Mouse (Mus musculus) ES-Bruce4 (cell line): ENCODE measurements around the gene Pym1. TPM values are rescaled to one million over a fixed set of nuclear protein-coding genes. Genes with fewer than 3 reads are reported as not detected.

Source experiments
- H3K27ac ChIP-seq: 2 replicates; pipeline ENCODE4 v1.5.1; 2012; ENCODE audit warnings: low read length, inconsistent platforms; ENCODE audit not compliant: insufficient read depth
- H3K27me3 ChIP-seq: 2 replicates; pipeline ENCODE4 v1.6.1; 2012; ENCODE audit warnings: mild to moderate bottlenecking, low read length, inconsistent platforms; ENCODE audit not compliant: control insufficient read depth, poor library complexity, insufficient read depth, severe bottlenecking
- H3K36me3 ChIP-seq: 2 replicates; pipeline ENCODE4 v1.6.1; 2012; ENCODE audit warnings: inconsistent platforms, mild to moderate bottlenecking, low read length, moderate library complexity; ENCODE audit not compliant: control insufficient read depth, poor library complexity, insufficient read depth, severe bottlenecking
- H3K4me1 ChIP-seq: one replicate; pipeline ENCODE4 v1.8.1; 2011; ENCODE audit warnings: low read length; ENCODE audit not compliant: control insufficient read depth, insufficient read depth
- H3K4me3 ChIP-seq: 2 replicates; pipeline ENCODE4 v1.5.1; 2011; ENCODE audit warnings: low read depth, mild to moderate bottlenecking, low read length
- H3K9ac ChIP-seq: 2 replicates; pipeline ENCODE4 v1.6.1; 2012; ENCODE audit warnings: low read depth, mild to moderate bottlenecking, inconsistent platforms; ENCODE audit not compliant: poor library complexity, severe bottlenecking
- H3K9me3 ChIP-seq: replicated peaks from 2 replicates; pipeline ENCODE4 v1.6.1; 2012; ENCODE audit warnings: mild to moderate bottlenecking, low read length, inconsistent platforms; ENCODE audit not compliant: control insufficient read depth, poor library complexity, insufficient read depth, severe bottlenecking
- CTCF ChIP-seq: IDR thresholded peaks from one replicate; pipeline ENCODE4 v1.8.1; 2011; ENCODE audit warnings: low read depth, low read length
- EP300 ChIP-seq: IDR thresholded peaks from 2 replicates; pipeline ENCODE4 v1.6.1; 2011; ENCODE audit warnings: low read depth, low read length; ENCODE audit not compliant: insufficient read depth
- POLR2A ChIP-seq: IDR thresholded peaks from one replicate; pipeline ENCODE4 v1.8.1; 2011; ENCODE audit warnings: low read length; ENCODE audit not compliant: insufficient read depth
- polyA plus RNA-seq: library from polyadenylated mRNA; stranded (reverse); fragments of >200 nt; gene quantifications from 2 replicates; pipeline ENCODE4 v1.2.4, GENCODE M21; 2011; ENCODE audit warnings: low read depth; ENCODE audit not compliant: missing spikeins, insufficient read depth, insufficient read length

Gene Pym1
- 53.8 and 56.0 TPM in 2 replicates for polyA plus RNA-seq

DNA sequence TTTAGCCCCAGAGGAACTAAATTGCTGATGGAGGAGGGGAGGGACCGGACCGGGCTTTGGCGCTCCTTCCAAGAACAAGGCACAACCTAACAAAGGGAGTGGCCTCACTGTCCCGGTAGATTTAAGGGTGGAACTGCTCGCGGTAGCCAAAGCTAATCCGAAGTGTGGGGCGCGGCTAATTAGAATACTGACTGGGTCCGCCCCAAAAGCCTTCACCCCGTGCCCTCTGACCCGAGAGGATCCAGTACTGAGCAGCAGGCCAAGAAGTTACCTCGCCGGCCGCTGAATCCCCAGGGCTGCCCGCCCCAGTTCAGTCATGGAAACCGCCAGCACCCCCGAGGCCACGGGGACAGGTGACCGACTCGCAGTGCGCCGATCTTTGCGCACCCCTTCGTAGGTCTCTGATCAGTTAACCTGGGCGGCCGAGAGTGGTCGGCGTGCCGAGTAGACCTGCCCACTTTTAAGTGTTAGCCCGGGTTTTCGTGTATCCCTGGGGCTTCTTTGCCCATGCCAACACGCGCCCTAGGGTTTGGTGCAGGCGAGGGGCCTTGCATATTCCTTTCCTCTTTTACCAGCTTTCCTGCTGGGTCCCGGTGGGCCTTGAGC is at the start of gene Pym1:
Pym1 (plus strand) TSS at position 244 of the 606 bp plus-strand sequence.
- Histone ChIP-seq H3K9me3 (no peaks in the 10 kb centered on the region), H3K27ac (peak within 1 kb of the TSS; percentile 97), H3K4me1 (peaks cover 1% of the 10 kb centered on the region), H3K9ac (peak within 1 kb of the TSS; percentile 97), H3K27me3 (no peaks in the 10 kb centered on the region), H3K4me3 (peak within 1 kb of the TSS; percentile 98), H3K36me3 (peaks cover 2% of the 10 kb centered on the region; the same call in 1 of the 2 replicates)
- no peak for TF ChIP-seq CTCF
- peak; percentile 34 for TF ChIP-seq POLR2A
- peak; percentile 71 for TF ChIP-seq EP300

DNA sequence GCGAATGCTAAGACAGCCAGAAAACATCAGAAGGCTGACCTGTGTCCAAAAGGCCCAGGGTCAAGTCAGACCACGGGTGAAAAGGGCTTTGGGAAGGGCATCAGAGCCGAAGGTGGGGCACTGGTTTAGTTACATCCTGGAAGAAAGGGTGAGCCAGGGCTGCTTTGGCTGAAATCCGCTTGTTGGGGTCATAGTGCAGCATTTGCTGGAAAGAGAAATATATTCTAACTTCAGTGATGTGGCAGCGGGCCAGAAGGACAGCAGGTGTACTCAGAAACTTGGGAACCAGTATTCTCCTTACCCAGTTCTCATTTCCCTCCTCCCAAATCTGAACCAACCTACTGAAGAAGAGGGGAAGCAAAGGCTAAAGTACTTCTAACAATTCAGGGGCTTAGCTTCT is 48.7 kb upstream of the Pym1 start:
- Histone ChIP-seq H3K4me1 (no peaks in the 10 kb centered on the region), H3K36me3 (peaks cover 51% of the 10 kb centered on the region), H3K27ac (no peak overlapping the region), H3K4me3 (no peak overlapping the region), H3K9ac (no peak overlapping the region), H3K9me3 (no peaks in the 10 kb centered on the region), H3K27me3 (no peaks in the 10 kb centered on the region)
- TF ChIP-seq CTCF (no peak), EP300 (no peak), POLR2A (no peak)

- H3K9me3 ChIP-seq, result no peaks in the 10 kb centered on the region
- H3K36me3 ChIP-seq, result peaks cover 51% of the 10 kb centered on the region
- H3K27ac ChIP-seq, result no peak overlapping the region
- H3K4me1 ChIP-seq, result no peaks in the 10 kb centered on the region
- no peaks in the 10 kb centered on the region for H3K27me3 ChIP-seq
- H3K4me3 ChIP-seq, result no peak overlapping the region
- no peak overlapping the region for H3K9ac ChIP-seq
- TF ChIP-seq CTCF (no peak), EP300 (no peak), POLR2A (no peak)
Observed at GRCm38 (mm10) chr10:128699611-128700010, 48.1 kb upstream of the Pym1 start.

- Histone ChIP-seq H3K9ac (no peak overlapping the region), H3K27ac (no peak overlapping the region), H3K4me1 (no peaks in the 10 kb centered on the region), H3K27me3 (no peaks in the 10 kb centered on the region), H3K36me3 (peaks cover 51% of the 10 kb centered on the region), H3K4me3 (no peak overlapping the region), H3K9me3 (no peaks in the 10 kb centered on the region)
- TF ChIP-seq CTCF (no peak), EP300 (no peak), POLR2A (no peak)
Observed at GRCm38 (mm10) chr10:128700712-128701111, 47.0 kb upstream of the Pym1 start.

DNA sequence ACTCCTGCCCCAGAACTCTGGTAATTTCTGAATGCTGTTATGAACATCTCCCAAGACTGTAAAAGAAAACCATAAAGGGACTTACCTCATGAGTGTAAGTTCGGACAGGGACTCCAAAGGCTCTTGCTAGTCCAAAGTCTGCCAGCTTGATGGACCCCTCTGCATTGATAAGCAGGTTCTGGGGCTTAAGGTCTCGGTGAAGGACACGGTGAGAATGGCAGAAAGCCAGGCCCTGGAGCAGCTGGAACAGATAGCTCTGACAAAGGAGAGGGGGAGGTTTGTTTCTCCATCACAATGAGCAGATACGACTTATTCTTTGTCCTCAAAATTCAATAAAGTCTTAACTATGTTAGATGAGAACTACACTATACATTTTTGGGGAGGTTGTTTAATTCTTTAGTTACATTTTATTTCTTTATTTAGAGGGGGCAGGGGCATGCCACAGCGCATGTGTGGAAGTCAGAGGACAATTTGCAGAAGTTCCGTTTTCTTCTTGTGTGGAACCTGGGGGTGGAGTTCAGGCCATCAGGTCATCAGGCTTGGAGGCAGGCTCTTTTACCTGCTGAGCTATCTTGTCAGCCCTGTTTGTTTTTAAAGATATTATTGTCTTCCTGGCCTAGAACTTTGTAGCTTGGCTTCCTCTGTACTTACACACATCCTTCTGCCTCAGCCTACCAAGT is 45.2 kb upstream of the Pym1 start:
- TF ChIP-seq EP300 (no peak), POLR2A (no peak), CTCF (no peak)
- H3K4me3 ChIP-seq, result no peak overlapping the region
- H3K9me3 ChIP-seq, result no peaks in the 10 kb centered on the region
- H3K36me3 ChIP-seq, result peaks cover 51% of the 10 kb centered on the region
- no peaks in the 10 kb centered on the region for H3K27me3 ChIP-seq
- H3K9ac ChIP-seq, result no peak overlapping the region
- H3K27ac ChIP-seq, result no peak overlapping the region
- H3K4me1 ChIP-seq, result no peaks in the 10 kb centered on the region

- Histone ChIP-seq H3K27ac (peak within 1 kb of the TSS; percentile 62; the same call in 1 of the 2 replicates), H3K36me3 (peaks cover 42% of the 10 kb centered on the region), H3K9me3 (no peaks in the 10 kb centered on the region), H3K27me3 (no peaks in the 10 kb centered on the region), H3K4me1 (no peaks in the 10 kb centered on the region), H3K4me3 (peak within 1 kb of the TSS; percentile 85), H3K9ac (peak within 1 kb of the TSS; percentile 83)
- TF ChIP-seq EP300, result no peak
- no peak for TF ChIP-seq POLR2A
- TF ChIP-seq CTCF, result no peak
Observed at GRCm38 (mm10) chr10:128703895-128704294, 43.8 kb upstream of the Pym1 start, which contains the start of gene Pmel. TSS of gene Pmel (plus strand) at chr10:128704195.
